Mouse (Mus musculus) layer of hippocampus, adult 9-10 months (tissue): ENCODE data around the gene Cacnb1.

Source experiments
- DNase-seq: peaks from one replicate; pipeline ENCODE4 v3.0.0; 2022; ENCODE audit warnings: low spot score

Cacnb1 gene

DNA sequence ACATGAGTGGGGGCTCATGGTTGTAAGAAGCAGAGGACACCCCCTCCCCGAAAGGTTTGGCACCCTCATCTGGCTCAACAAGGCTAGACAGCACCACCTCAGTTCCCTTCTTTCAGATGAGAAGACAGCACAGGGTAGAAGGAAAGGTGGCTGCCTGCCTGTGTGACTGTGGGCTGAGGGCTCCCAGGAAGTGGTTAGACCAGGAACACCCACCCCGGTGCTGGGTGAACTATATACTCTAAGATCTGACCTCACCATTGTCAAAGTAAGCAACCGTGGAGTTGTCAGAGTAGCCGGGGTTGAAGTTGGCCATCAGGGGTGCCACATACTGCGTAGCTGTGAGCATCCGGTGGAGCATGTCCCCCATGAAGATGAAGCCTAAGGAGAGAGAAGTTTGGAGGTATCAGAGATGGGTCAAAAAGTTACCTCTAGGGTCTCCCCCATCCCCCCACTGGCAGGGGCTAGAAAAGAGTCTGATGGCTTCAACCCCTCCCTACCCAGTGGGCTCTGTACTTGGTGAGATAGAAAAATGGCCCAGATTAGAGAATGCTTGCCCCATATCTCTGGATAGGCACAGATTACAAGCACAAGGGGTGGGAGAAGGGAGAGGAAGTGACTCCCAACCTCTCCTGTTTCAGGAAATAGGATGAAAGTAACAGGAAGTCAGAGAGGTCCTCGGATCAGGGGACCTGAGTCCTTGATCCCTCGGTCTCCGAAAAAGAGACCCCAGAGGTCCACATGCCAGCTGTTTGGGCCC, 67.5 kb downstream of the Cacnb1 start:
- no peak for DNase-seq

GRCm38 (mm10) chr11:97954469-97955141, 68.2 kb downstream of the Cacnb1 start:
- no peak for DNase-seq

- no peak for DNase-seq
Observed at GRCm38 (mm10) chr11:97953939-97954275, 68.9 kb downstream of the Cacnb1 start.

DNA sequence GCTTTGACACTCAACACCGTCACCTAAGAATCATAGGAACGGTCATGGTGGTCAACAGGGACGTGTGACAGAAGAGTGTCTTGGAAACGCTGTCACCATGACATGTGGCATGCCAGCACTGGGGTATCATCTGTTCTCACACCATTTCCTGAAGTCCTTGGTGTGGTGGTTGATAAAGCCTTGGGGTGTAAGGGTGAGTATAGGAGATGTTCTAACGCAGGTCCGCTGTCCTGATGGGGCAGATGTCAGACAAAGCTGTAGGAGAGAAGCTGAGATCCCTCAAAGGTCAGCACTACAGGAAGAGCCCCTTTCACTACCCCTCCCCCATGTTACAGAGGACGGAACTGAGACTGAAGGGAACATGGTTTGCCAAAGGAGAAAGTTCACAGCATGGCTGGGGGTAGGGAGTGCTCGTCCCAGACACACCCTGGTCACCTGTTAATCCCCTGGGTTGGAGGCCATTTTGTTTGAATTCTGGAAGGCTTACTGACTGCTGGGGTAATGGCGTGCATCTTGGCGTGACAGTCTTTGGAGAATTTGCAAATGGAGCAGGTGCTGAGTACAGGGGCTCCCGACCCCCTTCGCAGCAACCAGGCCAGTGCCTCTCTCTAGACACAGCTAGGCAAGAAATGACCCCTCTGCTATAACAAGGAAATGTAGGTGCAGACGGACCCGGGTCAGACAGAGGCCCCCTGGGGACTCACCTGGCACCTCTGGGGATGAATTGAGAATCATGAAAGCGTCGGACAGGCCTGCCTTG, 69.5 kb downstream of the Cacnb1 start:
- no peak for DNase-seq

DNA sequence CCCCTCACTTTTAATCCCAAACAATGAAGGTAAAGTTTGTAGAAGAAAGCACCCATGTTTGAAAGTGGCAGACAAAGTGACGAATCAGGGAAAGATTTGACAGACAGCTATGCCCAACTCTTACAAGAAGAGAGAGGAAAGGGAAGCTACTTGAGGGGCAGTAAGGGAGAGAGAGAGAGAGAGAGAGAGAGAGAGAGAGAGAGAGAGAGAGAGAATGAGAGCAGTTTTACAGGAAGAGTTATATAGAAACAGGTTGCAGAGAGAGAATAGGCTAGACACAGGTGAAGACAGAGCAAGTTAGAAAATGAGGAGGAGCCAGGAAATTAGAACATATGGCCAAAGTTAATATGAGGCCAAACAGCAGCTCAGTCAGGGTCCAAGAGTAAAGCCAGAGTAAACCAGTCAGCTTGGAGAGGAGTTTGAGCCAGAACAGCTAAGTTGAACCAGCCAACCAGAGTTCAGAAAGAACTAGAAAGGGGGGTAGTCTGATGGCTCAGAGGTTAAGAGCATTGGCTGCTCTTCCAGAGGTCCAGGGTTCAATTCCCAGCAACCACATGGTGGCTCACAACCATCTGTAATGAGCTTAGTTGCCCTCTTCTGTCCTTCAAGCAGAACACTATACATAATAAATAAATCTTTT, 70.3 kb downstream of the Cacnb1 start:
- DNase-seq = no peak
